Mouse (Mus musculus) right cerebral cortex, postnatal 10 days (tissue): ENCODE measurements around the gene Magea4.

Experiments used
- DNase-seq, 2 experiments: peaks; one replicate each; pipeline ENCODE4 v3.0.0; 2021; ENCODE audit warnings: low spot score in 2 of 2

The Magea4 gene

DNA sequence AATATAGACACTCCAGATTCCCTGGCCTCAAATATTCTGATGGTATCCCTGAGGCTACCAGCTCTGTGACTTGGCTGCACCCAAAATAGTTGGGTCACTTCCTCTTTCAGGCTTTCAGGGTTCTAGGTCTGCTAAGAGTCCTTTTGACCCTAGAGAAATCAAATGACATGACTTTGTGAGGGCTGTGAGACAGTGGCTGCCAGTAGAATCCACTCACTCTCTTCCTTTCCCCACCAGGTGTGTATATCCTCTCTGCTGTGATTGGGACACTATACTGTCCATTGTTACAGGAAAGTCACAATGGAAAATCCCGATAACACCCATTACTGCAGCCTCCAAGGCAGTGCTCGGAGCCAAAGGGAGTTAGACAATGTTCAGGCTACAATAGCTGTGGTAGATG is at the start of gene Magea4:
Magea4 (plus strand) TSS at position 301 of the 400 bp plus-strand sequence.
- no peak for DNase-seq

- peak in 1 of 2 experiments; percentile 23 for DNase-seq
Observed at GRCm38 (mm10) chrX:72202944-72203554, 18.8 kb upstream of the Magea4 start.

DNA sequence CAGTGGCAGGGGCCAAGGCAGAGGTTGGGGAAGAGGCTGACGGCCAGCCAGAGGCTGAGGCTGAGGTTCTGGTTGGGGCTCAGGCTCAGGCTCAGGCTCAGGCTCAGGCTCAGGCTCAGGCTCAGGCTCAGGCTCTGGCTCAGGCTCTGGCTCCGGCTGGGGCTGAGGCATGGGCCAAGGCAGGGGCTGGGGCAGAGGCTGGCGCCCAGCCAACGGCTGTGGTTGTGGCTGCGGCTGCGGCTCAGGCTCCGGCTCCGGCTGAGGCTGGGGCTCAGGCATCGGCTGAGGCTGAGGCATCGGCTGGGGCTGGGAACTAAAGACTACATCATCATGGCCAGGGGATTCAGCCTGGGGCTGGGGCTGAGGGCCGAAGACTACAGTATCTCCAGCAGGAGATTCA is 48.8 kb downstream of the Magea4 start:
- peak in 1 of 2 experiments; percentile 21 for DNase-seq
